Comparison of ENCODE assay signal across 20 mouse cellular contexts in the genomic region with DNA sequence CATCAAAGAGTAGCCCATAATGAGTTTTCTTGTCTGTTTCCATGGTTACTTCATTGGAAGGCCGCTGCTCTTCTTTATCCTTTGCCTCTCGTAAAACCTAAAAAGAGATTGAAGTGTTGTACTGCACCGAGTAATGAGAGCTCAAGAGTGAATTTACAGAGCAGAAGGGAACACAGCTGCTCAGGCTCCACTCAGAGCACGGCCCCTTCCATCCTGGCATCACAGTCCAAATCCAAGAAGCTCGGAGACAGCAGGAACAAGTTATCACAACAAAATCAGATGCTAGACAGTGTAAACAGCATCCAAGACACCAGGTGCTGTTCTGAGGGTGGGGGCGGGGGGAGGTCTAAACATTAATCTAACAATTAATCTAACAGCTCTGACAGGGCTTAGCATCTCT. TPM values are rescaled to one million over a fixed set of nuclear protein-coding genes. Genes with fewer than 3 reads are reported as not detected.
DNase-seq lines count a peak whose midpoint lies in the region; ATAC-seq and TF ChIP-seq lines count a peak whose summit lies in the region.
"Had no signal": no experiment of that assay in that cellular context is flagged by ENCODE, and none has a peak within 500 bp of the region (broad histone marks: within the 10 kb centered on the region; RNA-seq: fewer than 3 reads in every experiment).

No protein-coding gene starts in this region.

- no peaks in the 10 kb centered on the region for H3K9me3 ChIP-seq in hindbrain, embryonic 16.5 days (ENCODE audit: control insufficient read depth, low read length)
- no peaks in the 10 kb centered on the region for H3K9me3 ChIP-seq in hindbrain, embryonic 10.5 days
- H3K9me3 ChIP-seq in forebrain, embryonic 11.5 days (ENCODE audit: control insufficient read depth, low read length): no peaks in the 10 kb centered on the region
- H3K9me3 ChIP-seq in midbrain, embryonic 13.5 days: no peaks in the 10 kb centered on the region
- H3K9me3 ChIP-seq: embryonic facial prominence, embryonic 15.5 days; hindbrain, embryonic 15.5 days; limb, embryonic 12.5 days had no signal

- H3K4me3 ChIP-seq in hindbrain, embryonic 16.5 days (ENCODE audit: low read length): no peak overlapping the region
- H3K4me3 ChIP-seq in hindbrain, embryonic 10.5 days: no peak overlapping the region
- no peak overlapping the region for H3K4me3 ChIP-seq in forebrain, embryonic 11.5 days (ENCODE audit: low read depth, low read length)
- no peak overlapping the region for H3K4me3 ChIP-seq in layer of hippocampus, adult 2 months
- H3K4me3 ChIP-seq in midbrain, embryonic 13.5 days (replicated peaks): no peak overlapping the region
- no peak overlapping the region for H3K4me3 ChIP-seq in thymus, adult 2 months (ENCODE audit: control insufficient read depth, insufficient read depth, low read length)
- H3K4me3 ChIP-seq: embryonic facial prominence, embryonic 15.5 days; hindbrain, embryonic 15.5 days; limb, embryonic 12.5 days had no signal

- 0 out of 2 replicates have a peak, but pooled peaks have one; percentile 30 for ATAC-seq in hindbrain, embryonic 16.5 days
- ATAC-seq in forebrain, embryonic 11.5 days (replicated peaks; ENCODE audit: low FRiP score): no peak
- peak; percentile 81 for ATAC-seq in midbrain, embryonic 13.5 days
- ATAC-seq: lung, postnatal 0 days had no signal

- H3K27me3 ChIP-seq in hindbrain, embryonic 16.5 days (replicated peaks; ENCODE audit: control insufficient read depth, insufficient read depth, low read length): no peaks in the 10 kb centered on the region
- H3K27me3 ChIP-seq in hindbrain, embryonic 10.5 days (ENCODE audit: insufficient read depth, poor library complexity, severe bottlenecking): no peaks in the 10 kb centered on the region
- no peaks in the 10 kb centered on the region for H3K27me3 ChIP-seq in forebrain, embryonic 11.5 days (ENCODE audit: control insufficient read depth, insufficient read depth, low read length)
- no peaks in the 10 kb centered on the region for H3K27me3 ChIP-seq in midbrain, embryonic 13.5 days
- no peaks in the 10 kb centered on the region for H3K27me3 ChIP-seq in thymus, adult 2 months (ENCODE audit: control insufficient read depth, insufficient read depth, low read length)
- H3K27me3 ChIP-seq: embryonic facial prominence, embryonic 15.5 days; hindbrain, embryonic 15.5 days; limb, embryonic 12.5 days had no signal

- H3K27ac ChIP-seq in hindbrain, embryonic 16.5 days (ENCODE audit: low read depth, low read length): no peak overlapping the region
- no peak overlapping the region for H3K27ac ChIP-seq in hindbrain, embryonic 10.5 days
- peak overlapping the region; percentile 31; the same call in 1 of the 2 replicates for H3K27ac ChIP-seq in forebrain, embryonic 11.5 days (ENCODE audit: low read depth, low read length)
- peak overlapping the region; percentile 57 for H3K27ac ChIP-seq in layer of hippocampus, adult 2 months
- H3K27ac ChIP-seq in midbrain, embryonic 13.5 days: peak overlapping the region; percentile 44
- no peak overlapping the region for H3K27ac ChIP-seq in thymus, adult 2 months (ENCODE audit: control insufficient read depth, insufficient read depth, low read length)
- H3K27ac ChIP-seq: embryonic facial prominence, embryonic 15.5 days; hindbrain, embryonic 15.5 days; limb, embryonic 12.5 days; liver, embryonic 14.5 days had no signal

- no peak for TF ChIP-seq CTCF in layer of hippocampus, adult 2 months (conservative IDR thresholded peaks at IDR 0.05)
- TF ChIP-seq CTCF in thymus, adult 2 months (IDR thresholded peaks at IDR 0.05; ENCODE audit: borderline replicate concordance, control insufficient read depth, extremely low read depth, insufficient read depth, low read length, poor library complexity): no peak

- no peak for TF ChIP-seq POLR2A in thymus, adult 2 months (IDR thresholded peaks at IDR 0.05; ENCODE audit: control insufficient read depth, extremely low read depth, insufficient read depth, low read length, poor library complexity)

- no peaks in the 10 kb centered on the region for H3K4me1 ChIP-seq in hindbrain, embryonic 16.5 days (ENCODE audit: control insufficient read depth, insufficient read depth, low read depth, low read length)
- no peaks in the 10 kb centered on the region; the same call in 1 of the 2 replicates for H3K4me1 ChIP-seq in hindbrain, embryonic 10.5 days (replicated peaks)
- peaks cover 4% of the 10 kb centered on the region; the same call in 1 of the 2 replicates for H3K4me1 ChIP-seq in forebrain, embryonic 11.5 days (replicated peaks; ENCODE audit: control insufficient read depth, insufficient read depth, low read length)
- H3K4me1 ChIP-seq in midbrain, embryonic 13.5 days (replicated peaks): peaks cover 18% of the 10 kb centered on the region
- H3K4me1 ChIP-seq in thymus, adult 2 months (replicated peaks; ENCODE audit: control insufficient read depth, insufficient read depth, low read length): no peaks in the 10 kb centered on the region
- H3K4me1 ChIP-seq: embryonic facial prominence, embryonic 15.5 days; hindbrain, embryonic 15.5 days; limb, embryonic 12.5 days had no signal

- no peak for DNase-seq in hindbrain, embryonic 10.5 days (ENCODE audit: low spot score)
- DNase-seq in forebrain, embryonic 11.5 days (ENCODE audit: low spot score): no peak
- peak; percentile 19 to 44 for DNase-seq in layer of hippocampus, adult 2 months (ENCODE audit: low spot score in 2 of 2)
- no peak for DNase-seq in B cell, adult 2 months
- DNase-seq in thymus, adult 2 months: no peak
- DNase-seq in adrenal gland, postnatal 14 days: no peak
- DNase-seq: cerebellum, postnatal 10 days; embryo, embryonic 11 days; gastrocnemius, postnatal 14 days; kidney, adult 2 months; kidney, postnatal 14 days; right cerebral cortex, adult 18-20 months; thymus, adult 18-20 months had no signal

- peaks cover 32% of the 10 kb centered on the region for H3K36me3 ChIP-seq in hindbrain, embryonic 16.5 days (ENCODE audit: control insufficient read depth, insufficient read depth, low read length)
- peaks cover 90% of the 10 kb centered on the region for H3K36me3 ChIP-seq in hindbrain, embryonic 10.5 days
- peaks cover 6% of the 10 kb centered on the region; the same call in 1 of the 2 replicates for H3K36me3 ChIP-seq in forebrain, embryonic 11.5 days (ENCODE audit: control insufficient read depth, insufficient read depth, low read length)
- peaks cover 69% of the 10 kb centered on the region for H3K36me3 ChIP-seq in midbrain, embryonic 13.5 days
- H3K36me3 ChIP-seq in thymus, adult 2 months (ENCODE audit: control insufficient read depth, insufficient read depth, low read length): peaks cover 75% of the 10 kb centered on the region

- 29% methylated on average over 6 of the region's 6 CpGs for WGBS in hindbrain, embryonic 16.5 days
- 63% methylated on average over 6 of the region's 6 CpGs for WGBS in hindbrain, embryonic 10.5 days
- WGBS in forebrain, embryonic 11.5 days: 44% methylated on average over 6 of the region's 6 CpGs
- WGBS in midbrain, embryonic 13.5 days: 24% methylated on average over 6 of the region's 6 CpGs
- WGBS in thymus, adult 2 months: 95% methylated on average over 6 of the region's 6 CpGs

- H3K9ac ChIP-seq in hindbrain, embryonic 16.5 days (ENCODE audit: low read depth, low read length): no peak overlapping the region
- no peak overlapping the region for H3K9ac ChIP-seq in forebrain, embryonic 11.5 days (ENCODE audit: low read length)
- H3K9ac ChIP-seq in midbrain, embryonic 13.5 days (replicated peaks): no peak overlapping the region
- H3K9ac ChIP-seq: embryonic facial prominence, embryonic 15.5 days; hindbrain, embryonic 15.5 days; limb, embryonic 12.5 days; liver, embryonic 14.5 days had no signal

- H3K4me2 ChIP-seq in hindbrain, embryonic 16.5 days (ENCODE audit: low read length): no peak overlapping the region
- H3K4me2 ChIP-seq in forebrain, embryonic 11.5 days (ENCODE audit: low read depth, low read length, severe bottlenecking): no peak overlapping the region
- no peak overlapping the region for H3K4me2 ChIP-seq in midbrain, embryonic 13.5 days (replicated peaks)
- H3K4me2 ChIP-seq: embryonic facial prominence, embryonic 15.5 days; hindbrain, embryonic 15.5 days; limb, embryonic 12.5 days had no signal

RNA-seq across cellular contexts. Expression of a gene that starts 11.5 kb away (rescaled TPM):
- 76.3 and 77.0 TPM in 2 replicates for polyA plus RNA-seq in hindbrain, embryonic 16.5 days (2015; fragmentation: Nextera tagmentation; extraction: Ambion mirVana)
- 70.3 and 70.5 TPM in 2 replicates for polyA plus RNA-seq in hindbrain, embryonic 10.5 days (2016; fragmentation: Nextera tagmentation; extraction: Ambion mirVana)
- polyA plus RNA-seq in forebrain, embryonic 11.5 days (2014; fragmentation: Nextera tagmentation; extraction: Ambion mirVana): 50.8 and 54.5 TPM in 2 replicates
- total RNA-seq in layer of hippocampus, adult 2 months (2021): 10 to 100 TPM; 41.1 to 42.4 TPM
- polyA plus RNA-seq in midbrain, embryonic 13.5 days (2015; fragmentation: Nextera tagmentation; extraction: Ambion mirVana): 93.2 TPM in 2 replicates
- 33.4 and 40.2 TPM in 2 replicates for polyA plus RNA-seq in thymus, adult 2 months (2012; rRNA removed)
- total RNA-seq in adrenal gland, postnatal 14 days (2021): 52.8 and 57.8 TPM in 2 replicates

RNA-seq across cellular contexts. Expression of a gene that starts 11.6 kb away (rescaled TPM):
- polyA plus RNA-seq in hindbrain, embryonic 16.5 days (2015; fragmentation: Nextera tagmentation; extraction: Ambion mirVana): 55.8 and 61.4 TPM in 2 replicates
- polyA plus RNA-seq in hindbrain, embryonic 10.5 days (2016; fragmentation: Nextera tagmentation; extraction: Ambion mirVana): 49.5 and 50.1 TPM in 2 replicates
- polyA plus RNA-seq in forebrain, embryonic 11.5 days (2014; fragmentation: Nextera tagmentation; extraction: Ambion mirVana): 54.9 and 56.6 TPM in 2 replicates
- total RNA-seq in layer of hippocampus, adult 2 months (2021): 10 to 100 TPM; 26.8 to 34.9 TPM
- polyA plus RNA-seq in midbrain, embryonic 13.5 days (2015; fragmentation: Nextera tagmentation; extraction: Ambion mirVana): 60.4 and 63.4 TPM in 2 replicates
- 18.9 and 20.6 TPM in 2 replicates for polyA plus RNA-seq in thymus, adult 2 months (2012; rRNA removed)
- 29.5 and 36.4 TPM in 2 replicates for total RNA-seq in adrenal gland, postnatal 14 days (2021)

Comparison
In these comparisons a context has a peak if more than half of its experiments do, and no peak if none do; other contexts are left out.
1. H3K27ac ChIP-seq: peak in forebrain, embryonic 11.5 days (single experiment), layer of hippocampus, adult 2 months (single experiment) and midbrain, embryonic 13.5 days (single experiment); none in hindbrain, embryonic 16.5 days (single experiment), hindbrain, embryonic 10.5 days (single experiment) and thymus, adult 2 months (single experiment).
2. DNase-seq: peak in layer of hippocampus, adult 2 months (2 of 2); none in hindbrain, embryonic 10.5 days (single experiment), forebrain, embryonic 11.5 days (single experiment), B cell, adult 2 months (0 of 2), thymus, adult 2 months (single experiment) and adrenal gland, postnatal 14 days (single experiment).